Mouse (Mus musculus) cerebellum, postnatal 14 days (tissue): ENCODE results near the gene Nt5c2.
"Not testable (repeated sequence)": the region's sequence is repeated elsewhere in the genome, so short reads cannot be mapped to it uniquely, and the experiment has no call there.

Source experiments
- DNase-seq, 2 experiments: peaks; one replicate each; pipeline ENCODE4 v3.0.0; 2021; ENCODE audit warnings: mixed read lengths in 2 of 2

Gene Nt5c2

GRCm38 (mm10) chr19:47015965-47016364 lies 1.0 kb upstream of the Nt5c2 start:
- DNase-seq: peak; percentile 37 to 39

GRCm38 (mm10) chr19:47015396-47015795 lies 443 bp upstream of the Nt5c2 start:
- DNase-seq: peak in 1 of 2 experiments; percentile 66

- no peak for DNase-seq
Observed at GRCm38 (mm10) chr19:47014159-47014446, 850 bp downstream of the Nt5c2 start.

DNA sequence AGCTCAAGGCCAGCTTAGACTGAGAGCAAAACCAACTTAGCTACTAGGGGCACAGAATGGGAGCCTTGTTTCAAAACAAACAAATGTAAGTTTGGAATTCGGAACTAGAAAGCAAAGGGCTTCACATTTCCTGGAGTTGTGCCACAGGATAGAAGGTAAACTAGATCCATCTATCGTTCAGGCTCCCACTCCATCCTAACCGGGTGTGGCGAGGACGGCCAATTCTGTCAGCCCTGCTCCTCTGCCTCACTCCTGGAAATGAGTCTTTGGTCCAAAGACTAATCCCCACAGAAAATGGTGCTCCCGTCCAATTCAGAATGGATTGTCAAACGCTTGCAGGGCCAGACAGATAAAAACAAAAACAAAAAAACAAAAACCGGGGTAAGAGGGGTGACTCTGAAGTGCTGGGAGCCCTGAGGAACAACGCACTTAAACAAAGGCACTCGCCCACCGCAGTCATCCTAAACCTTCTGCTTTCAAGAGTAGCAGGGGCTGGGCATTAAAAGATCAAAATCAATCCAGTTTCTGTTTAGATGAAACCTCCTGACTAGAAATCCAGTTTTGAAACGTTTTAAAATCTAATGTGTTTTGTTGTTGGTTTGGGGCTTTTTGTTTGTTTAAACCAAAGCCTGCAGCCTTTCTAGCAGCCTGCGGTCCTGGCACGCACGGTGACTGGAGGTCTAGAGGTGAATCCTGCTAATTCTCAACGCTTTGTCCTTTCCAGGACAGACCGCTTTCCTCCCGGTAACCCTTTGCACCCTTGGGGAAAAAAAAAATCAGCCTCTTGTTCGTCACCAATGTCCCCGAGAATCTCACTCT lies 1.4 kb downstream of the Nt5c2 start:
- peak; percentile 44 to 46 for DNase-seq

GRCm38 (mm10) chr19:47012521-47013130 lies 2.3 kb downstream of the Nt5c2 start:
- peak; percentile 49 to 66 for DNase-seq

DNA sequence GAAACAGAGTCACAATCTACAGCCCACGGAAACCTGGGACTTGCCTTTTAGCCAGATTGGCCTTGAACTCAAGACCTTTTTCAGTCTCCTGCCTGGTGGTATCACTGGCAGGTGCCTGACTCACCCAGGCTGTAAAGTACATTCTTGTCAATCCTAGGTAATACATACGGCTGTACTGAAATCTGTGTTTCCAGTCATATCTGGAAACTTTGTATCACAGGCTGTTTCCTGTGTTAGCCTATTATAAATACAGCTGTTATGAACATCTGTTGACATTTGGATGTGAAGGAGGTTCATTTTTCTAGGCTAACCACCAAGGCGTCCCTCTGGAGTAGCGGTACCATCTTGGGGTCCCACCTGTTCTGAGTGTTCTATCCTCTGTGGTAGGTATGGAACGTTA lies 5.0 kb downstream of the Nt5c2 start:
- no peak for DNase-seq

GRCm38 (mm10) chr19:47009420-47009819 lies 5.5 kb downstream of the Nt5c2 start:
- no peak for DNase-seq

- no peak for DNase-seq
Observed at GRCm38 (mm10) chr19:47006321-47006720, 8.6 kb downstream of the Nt5c2 start.

GRCm38 (mm10) chr19:47005873-47006272 lies 9.1 kb downstream of the Nt5c2 start:
- DNase-seq: no peak

- no peak for DNase-seq
Observed at GRCm38 (mm10) chr19:47003742-47004511, 11.0 kb downstream of the Nt5c2 start.

- DNase-seq: not testable (repeated sequence)
Observed at GRCm38 (mm10) chr19:47000357-47000756, 14.6 kb downstream of the Nt5c2 start.

DNA sequence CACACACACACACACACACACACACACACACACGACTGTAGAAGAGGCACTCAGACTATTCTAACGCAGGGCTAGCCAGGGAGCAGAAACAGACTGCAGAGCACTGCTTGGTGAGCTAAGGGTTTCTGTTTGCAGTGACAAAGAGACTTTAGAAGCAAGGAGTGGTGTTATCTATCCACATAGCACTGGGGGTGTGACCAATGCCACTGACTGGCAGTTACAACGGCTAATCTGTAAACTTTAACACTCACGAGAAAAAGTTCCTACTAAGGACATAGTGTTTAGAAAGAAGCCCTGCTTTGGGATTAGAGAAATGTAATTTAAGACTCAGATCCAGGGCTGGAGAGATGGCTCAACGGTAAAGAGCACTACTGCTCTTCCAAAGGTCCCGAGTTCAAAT lies 15.2 kb downstream of the Nt5c2 start:
- no peak for DNase-seq

- DNase-seq: no peak
Observed at GRCm38 (mm10) chr19:46998953-46999352, 16.0 kb downstream of the Nt5c2 start.

DNA sequence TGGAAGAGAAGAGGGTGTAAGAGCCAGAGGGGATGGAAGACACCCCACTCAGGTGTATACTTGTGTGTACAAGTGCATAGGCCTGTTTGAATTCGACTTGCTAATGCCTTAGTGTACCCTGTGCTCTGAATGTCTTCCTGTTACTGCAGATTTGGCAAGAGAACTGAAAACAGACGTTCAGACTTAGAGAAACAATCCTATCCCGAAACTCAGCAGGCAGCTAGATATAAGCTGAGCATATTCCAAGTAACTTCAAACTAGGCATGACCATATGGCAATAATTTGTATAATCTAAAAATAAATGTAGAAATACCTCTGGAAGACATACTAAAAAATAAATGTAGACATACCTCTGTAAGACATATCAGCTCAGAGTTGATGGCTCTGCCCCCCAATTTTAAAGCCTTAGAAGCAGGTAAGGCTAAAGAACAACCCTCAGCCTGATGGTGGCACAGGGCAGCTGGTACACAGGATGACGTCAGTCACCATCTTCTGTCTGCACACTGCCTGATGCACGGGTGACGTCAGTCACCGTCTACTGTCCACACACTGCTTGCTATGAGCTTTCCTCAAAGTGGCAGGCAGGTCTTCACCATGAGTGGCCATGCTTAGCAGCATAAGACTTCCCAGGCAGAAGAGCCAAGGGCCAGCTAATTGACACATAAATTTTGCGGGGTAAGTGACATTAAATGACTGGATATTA lies 16.6 kb downstream of the Nt5c2 start:
- DNase-seq: no peak

DNA sequence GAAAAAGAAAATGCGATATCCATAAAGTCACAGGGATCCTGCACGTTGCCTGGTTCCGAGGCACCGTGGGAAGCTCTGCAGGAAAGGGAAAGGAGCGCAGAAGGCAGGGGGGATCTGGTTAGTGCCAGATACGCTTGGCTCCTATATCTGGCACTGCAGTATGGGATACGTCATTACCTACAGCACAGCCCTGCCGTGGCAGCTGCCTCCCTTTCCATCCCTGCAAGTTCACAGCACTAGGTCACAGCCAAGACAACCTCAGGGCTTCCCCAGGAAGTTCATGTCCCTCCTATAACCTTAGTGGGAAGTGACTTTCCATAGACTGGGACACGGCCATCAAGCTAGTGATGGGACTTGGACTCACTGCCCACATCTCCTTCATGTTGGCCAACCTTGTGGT lies 18.9 kb downstream of the Nt5c2 start:
- DNase-seq: no peak

DNA sequence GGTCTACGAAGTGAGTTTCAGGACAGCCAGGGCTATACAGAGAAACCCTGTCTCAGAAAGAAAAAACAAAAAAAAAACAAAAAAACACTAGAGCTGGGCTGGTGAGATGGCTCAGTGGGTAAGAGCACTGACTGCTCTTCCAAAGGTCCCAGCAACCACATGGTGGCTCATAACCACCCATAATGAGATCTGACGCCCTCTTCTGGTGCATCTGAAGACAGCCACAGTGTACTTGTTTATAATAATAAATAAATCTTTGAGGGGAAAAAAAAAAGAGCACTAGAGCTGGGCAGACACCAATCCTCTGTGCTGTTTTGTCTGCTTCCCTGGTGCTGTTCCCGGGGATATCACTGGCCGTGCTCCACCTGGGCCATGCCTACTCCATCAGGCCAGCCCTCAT lies 22.6 kb downstream of the Nt5c2 start:
- not testable (repeated sequence) for DNase-seq

- peak; percentile 94 to 96 for DNase-seq
Observed at GRCm38 (mm10) chr19:46991145-46991544, 23.8 kb downstream of the Nt5c2 start.

GRCm38 (mm10) chr19:46990625-46991024 lies 24.3 kb downstream of the Nt5c2 start:
- not testable (repeated sequence) for DNase-seq

DNA sequence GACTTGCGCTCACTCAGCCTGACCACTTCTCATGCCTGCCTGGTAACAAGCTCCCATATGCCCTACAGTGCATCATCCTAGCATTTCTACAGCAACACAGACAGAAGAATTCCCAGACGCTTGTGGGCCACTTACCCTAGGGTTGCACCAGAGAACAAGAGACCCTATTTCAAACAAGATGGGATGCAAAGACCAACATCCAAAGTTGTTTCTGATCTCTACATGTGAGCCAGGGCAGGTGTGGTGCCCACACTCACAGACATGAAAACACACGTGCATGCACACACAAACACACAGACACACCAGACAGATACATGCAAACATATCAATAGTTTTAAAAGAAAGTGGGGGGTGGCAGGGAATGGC lies 24.8 kb downstream of the Nt5c2 start:
- DNase-seq: no peak

DNA sequence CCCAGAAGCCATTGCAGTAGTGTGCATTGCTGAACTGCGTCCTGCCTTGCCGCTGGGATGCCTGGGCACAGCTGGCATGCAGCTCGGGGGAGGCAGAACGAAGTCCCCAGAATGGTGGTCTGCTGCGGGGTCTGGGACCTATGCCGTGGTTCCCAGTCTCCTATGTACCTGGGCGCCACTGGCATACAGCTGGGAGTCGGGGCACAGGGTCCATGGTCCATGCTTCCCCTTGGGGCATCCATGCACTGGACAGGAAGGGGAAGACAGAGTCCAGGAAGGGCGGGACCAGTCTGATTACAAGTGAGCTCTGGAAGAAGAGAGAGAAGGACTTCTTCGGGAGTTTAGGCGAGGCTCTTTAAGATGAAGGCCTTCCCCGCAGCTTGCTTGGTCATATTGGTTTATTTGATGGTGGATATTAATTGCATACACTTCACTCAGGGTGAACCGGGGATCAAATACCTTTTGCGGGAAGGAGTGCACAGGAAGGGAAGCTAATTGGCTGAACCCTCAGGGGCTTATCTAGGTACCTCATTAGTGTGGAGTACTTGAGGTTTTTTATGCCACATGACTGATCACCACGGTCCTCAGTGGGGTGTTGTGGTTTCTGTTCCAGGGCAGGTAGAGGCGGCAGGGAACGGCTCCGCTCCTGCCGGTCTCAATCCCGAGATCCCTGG lies 25.3 kb downstream of the Nt5c2 start:
- DNase-seq: no peak

DNA sequence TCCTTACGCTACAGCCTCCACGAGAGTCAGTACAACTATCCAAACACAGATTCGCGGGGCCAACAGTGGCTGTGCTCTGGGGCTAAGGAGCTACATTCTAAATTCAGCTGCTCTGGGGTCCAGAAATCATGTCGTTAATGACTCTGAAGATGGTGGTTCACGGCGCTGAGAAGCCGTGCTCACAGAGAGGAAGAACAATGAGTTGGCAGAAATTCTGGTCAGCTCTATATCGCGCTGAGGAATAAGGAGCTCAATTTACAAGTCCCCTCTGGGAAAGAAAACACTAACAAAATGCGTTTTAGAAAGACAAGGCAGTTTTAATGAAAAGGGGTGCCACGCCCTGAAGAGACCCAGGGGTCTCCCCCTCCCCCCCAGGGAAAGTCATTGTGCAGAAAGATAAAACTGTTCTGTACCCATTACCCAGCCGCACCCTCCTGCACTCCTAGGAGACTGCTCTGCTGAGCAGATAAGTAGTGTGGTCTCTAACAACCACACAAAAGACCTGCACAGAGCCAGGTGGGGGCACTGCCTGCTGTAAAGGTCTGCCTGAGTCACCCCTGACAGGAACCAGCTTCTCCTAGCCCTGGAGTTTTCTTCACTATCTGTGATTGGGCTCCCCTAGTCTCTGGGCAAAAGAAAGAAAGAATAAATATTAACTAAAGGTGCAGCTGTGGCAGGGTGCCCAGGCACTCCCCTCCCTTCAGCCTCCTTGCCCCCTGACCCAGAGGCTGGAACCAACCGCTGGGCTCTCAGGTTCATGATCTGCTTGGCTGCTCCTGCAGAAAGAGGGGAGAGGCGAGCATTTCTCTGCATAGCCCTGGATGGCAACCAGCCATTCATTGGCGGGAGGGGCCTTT lies 26.5 kb downstream of the Nt5c2 start:
- no peak for DNase-seq

DNA sequence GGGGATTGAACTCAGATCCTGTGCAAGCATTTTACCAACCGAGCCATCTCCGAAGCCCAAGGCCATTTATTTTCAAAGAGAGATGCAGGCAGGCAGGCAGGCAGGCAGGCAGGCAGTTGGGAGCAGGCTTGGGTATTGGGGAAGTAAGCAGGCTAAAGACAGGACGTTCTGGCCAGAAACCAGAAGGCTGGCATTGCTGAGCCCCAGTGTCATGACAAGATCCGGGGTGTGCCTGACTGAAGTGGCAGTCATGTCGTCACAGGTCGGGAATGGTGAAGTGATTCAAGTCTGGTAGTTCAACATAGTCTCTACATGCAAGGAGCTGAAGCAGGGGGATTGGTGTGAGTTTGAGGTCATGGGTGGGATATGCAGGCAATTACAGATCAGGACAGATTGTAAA lies 27.3 kb downstream of the Nt5c2 start:
- no peak for DNase-seq
